Mouse (Mus musculus): ENCODE measurements around the gene Ttf2.
A peak's percentile ranks its signal among the peaks of the same experiment; 100 is the strongest.

Gene Ttf2

GRCm38 (mm10) chr3:100911026-100911425 lies 58.4 kb downstream of the Ttf2 start:
- no peak for DNase-seq

- DNase-seq = no peak
Measured at GRCm38 (mm10) chr3:100910621-100911020, 58.8 kb downstream of the Ttf2 start.

- no peak for DNase-seq
Measured at GRCm38 (mm10) chr3:100908594-100908993, 60.9 kb downstream of the Ttf2 start.

- peak; percentile 8 for DNase-seq
Measured at GRCm38 (mm10) chr3:100906916-100907315, 62.5 kb downstream of the Ttf2 start.

- DNase-seq = no peak
Measured at GRCm38 (mm10) chr3:100906128-100906527, 63.3 kb downstream of the Ttf2 start.

GRCm38 (mm10) chr3:100895500-100895899 lies 74.0 kb downstream of the Ttf2 start:
- DNase-seq = no peak

GRCm38 (mm10) chr3:100892383-100893335 lies 76.8 kb downstream of the Ttf2 start:
- DNase-seq = no peak

- no peak for DNase-seq
Measured at GRCm38 (mm10) chr3:100890406-100890805, 79.1 kb downstream of the Ttf2 start.

- no peak for DNase-seq
Measured at GRCm38 (mm10) chr3:100889234-100889633, 80.2 kb downstream of the Ttf2 start.
